In the genomic region with DNA sequence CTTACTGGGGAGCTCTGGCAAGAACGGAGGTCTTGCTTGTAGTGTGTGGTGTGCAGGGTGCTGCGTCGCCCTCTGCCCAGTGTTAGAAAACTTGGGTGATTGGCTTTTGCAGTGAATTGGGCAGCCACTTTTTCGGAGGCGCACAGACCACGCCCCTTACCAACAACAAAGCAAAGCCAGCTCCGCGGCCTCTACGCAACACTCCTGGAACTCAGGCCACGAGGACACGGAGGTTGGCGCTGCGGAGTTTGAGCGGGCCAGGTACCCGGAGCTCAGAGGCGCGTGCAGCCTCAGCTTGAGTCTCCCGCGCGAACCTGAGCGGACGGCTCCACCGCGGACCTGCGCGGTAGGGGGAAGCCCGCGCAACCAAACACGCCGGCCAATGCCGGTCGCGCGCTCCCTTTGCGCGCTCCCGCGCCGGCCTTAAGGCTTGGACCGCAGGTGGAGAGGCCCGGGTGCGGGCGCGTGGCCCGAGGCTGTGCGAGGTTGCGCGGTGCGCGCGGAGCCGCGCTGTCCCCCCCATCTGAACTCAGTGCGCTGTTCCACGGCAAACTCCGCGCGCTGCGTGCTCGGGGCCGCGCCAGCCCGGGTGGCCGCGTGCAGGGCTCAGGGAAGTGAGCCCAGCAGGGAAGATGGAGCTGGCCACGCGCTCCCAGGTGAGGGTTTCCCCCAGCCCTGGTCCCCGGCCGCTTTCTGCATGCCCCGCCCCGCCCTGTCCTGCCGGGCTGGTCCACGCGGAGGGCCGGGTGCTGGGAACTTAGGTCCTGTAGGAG, we compare ENCODE assay signal across 7 mouse cellular contexts. TPM values are rescaled to one million over a fixed set of nuclear protein-coding genes. Genes with fewer than 3 reads are reported as not detected.
DNase-seq lines count a peak whose midpoint lies in the region; ATAC-seq lines count a peak whose summit lies in the region.

No protein-coding gene starts in this region.

- WGBS in limb, embryonic 12.5 days, result under 1% methylated on average over 75 of the region's 75 CpGs
- under 1% methylated on average over 75 of the region's 75 CpGs for WGBS in midbrain, embryonic 13.5 days

- H3K9ac ChIP-seq in limb, embryonic 12.5 days (replicated peaks), result peak overlapping the region; percentile 88
- H3K9ac ChIP-seq in midbrain, embryonic 13.5 days (replicated peaks), result peak overlapping the region; percentile 80

- peaks cover 18% of the 10 kb centered on the region for H3K4me1 ChIP-seq in limb, embryonic 12.5 days (replicated peaks)
- H3K4me1 ChIP-seq in midbrain, embryonic 13.5 days (replicated peaks), result peaks cover 6% of the 10 kb centered on the region; the same call in 1 of the 2 replicates

- H3K27ac ChIP-seq in limb, embryonic 12.5 days, result peak overlapping the region; percentile 93
- H3K27ac ChIP-seq in midbrain, embryonic 13.5 days, result no peak overlapping the region

- H3K27me3 ChIP-seq in limb, embryonic 12.5 days, result no peaks in the 10 kb centered on the region
- peaks cover 29% of the 10 kb centered on the region for H3K27me3 ChIP-seq in midbrain, embryonic 13.5 days

- H3K36me3 ChIP-seq in limb, embryonic 12.5 days, result no peaks in the 10 kb centered on the region; the same call in 1 of the 2 replicates
- H3K36me3 ChIP-seq in midbrain, embryonic 13.5 days, result no peaks in the 10 kb centered on the region

- ATAC-seq in limb, embryonic 12.5 days (ENCODE audit: insufficient number of reproducible peaks, insufficient read depth, low FRiP score, low TSS enrichment, low read depth), result peak; percentile 95
- peak; percentile 97 for ATAC-seq in midbrain, embryonic 13.5 days

- no peaks in the 10 kb centered on the region for H3K9me3 ChIP-seq in limb, embryonic 12.5 days
- no peaks in the 10 kb centered on the region for H3K9me3 ChIP-seq in midbrain, embryonic 13.5 days

- peak overlapping the region; percentile 77 for H3K4me3 ChIP-seq in limb, embryonic 12.5 days (replicated peaks)
- H3K4me3 ChIP-seq in midbrain, embryonic 13.5 days (replicated peaks), result peak overlapping the region; percentile 86

- DNase-seq in adrenal gland, adult 8-10 months, result peak; percentile 15
- peak; percentile 83 for DNase-seq in embryo, embryonic 10 days (ENCODE audit: low spot score)
- peak; percentile 27 to 56 for DNase-seq in gastrocnemius, postnatal 4 days (ENCODE audit: low spot score in 2 of 2)
- peak; percentile 36 for DNase-seq in kidney, adult 11 months
- peak; percentile 49 for DNase-seq in spleen, adult 12 weeks (ENCODE audit: low spot score)

- peak overlapping the region; percentile 77 for H3K4me2 ChIP-seq in limb, embryonic 12.5 days
- H3K4me2 ChIP-seq in midbrain, embryonic 13.5 days (replicated peaks), result peak overlapping the region; percentile 99

RNA-seq across cellular contexts. Expression of a gene that starts 39.4 kb away (rescaled TPM):
- total RNA-seq in adrenal gland, adult 8-10 months (2022), result 1 to 10 TPM; 1.2 to 2.5 (median 1.4) TPM
- total RNA-seq in gastrocnemius, postnatal 4 days (2021), result 1 to 10 TPM; 8.1 to 8.6 TPM
- polyA plus RNA-seq in limb, embryonic 12.5 days (2016; fragmentation: Nextera tagmentation; extraction: Ambion mirVana), result 39.2 and 40.9 TPM in 2 replicates
- polyA plus RNA-seq in midbrain, embryonic 13.5 days (2015; fragmentation: Nextera tagmentation; extraction: Ambion mirVana), result 8.6 and 9.7 TPM in 2 replicates

Comparison
In these comparisons a context has a peak if more than half of its experiments do, and no peak if none do; other contexts are left out.
1. DNase-seq: peak in every context shown above with its lines; median percentile 83 in embryo, embryonic 10 days; 49 in spleen, adult 12 weeks; 42 in gastrocnemius, postnatal 4 days; 36 in kidney, adult 11 months; 15 in adrenal gland, adult 8-10 months.